Mouse (Mus musculus) embryonic stem cell, embryonic (primary cell): ENCODE data around the gene Hinfp.

Source experiments
- CTCF ChIA-PET, 4 experiments: fragments of 300-600 bp in 2 of 4; fragments of 350-600 bp in 2 of 4; sonication (Branson Sonifier 250); formaldehyde crosslinking; loops; one replicate each; lab custom pipeline; 2022; ENCODE audit warnings: inconsistent platforms in 2 of 4; lab: Charles Lee
- POLR2A ChIA-PET, 4 experiments: fragments of 300-600 bp in 2 of 4; fragments of 350-600 bp in 2 of 4; sonication (Branson Sonifier 250); formaldehyde crosslinking; loops; one replicate each; lab custom pipeline; 2022; ENCODE audit warnings: antibody characterized with exemption in 4 of 4, inconsistent platforms in 1 of 4; lab: Charles Lee

Hinfp gene

DNA sequence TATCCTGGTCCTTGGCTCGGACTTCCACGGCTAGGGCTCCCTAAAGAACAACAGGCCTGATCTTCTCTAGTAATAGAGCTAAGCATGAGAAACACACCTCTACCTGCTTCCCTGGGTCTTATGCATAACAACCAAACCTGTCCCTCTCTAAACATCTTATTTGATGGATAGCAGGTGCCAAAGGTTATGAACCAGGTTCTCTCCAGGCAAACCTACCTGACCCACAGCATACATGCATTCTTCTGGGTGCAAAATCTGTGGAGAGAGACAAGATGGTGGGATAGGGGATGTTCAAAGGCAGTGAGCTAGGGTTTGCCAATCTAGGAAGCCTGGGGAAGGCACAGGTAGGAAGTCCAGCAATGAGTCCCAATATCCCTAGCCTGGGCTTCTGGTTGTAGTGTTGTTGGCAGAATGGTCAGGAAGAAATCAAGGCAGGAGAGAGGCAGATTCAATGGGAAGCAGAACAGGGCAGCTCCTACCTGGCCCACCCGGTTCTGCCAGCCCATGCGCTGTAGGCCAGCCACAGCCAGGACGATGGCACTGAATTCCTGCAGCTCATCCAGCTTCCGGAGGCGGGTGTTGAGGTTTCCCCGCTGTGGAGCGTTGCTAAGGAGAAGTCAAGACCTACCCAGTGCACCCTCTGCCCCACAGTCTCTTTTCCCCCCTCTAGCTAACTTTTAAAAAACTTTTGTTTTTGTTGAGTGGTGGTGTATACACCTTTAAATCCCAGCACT lies 32.1 kb upstream of the Hinfp start:
- ChIA-PET POLR2A (interaction anchor here (0.6 to 13.8 kb wide), 41 partner anchors 8 to 903 kb away, joined by 3 to 483 read pairs (median 4); partner anchors contain the start of genes C2cd2l (in 3 of the 4), Dpagt1 (in 3 of the 4), Vps11 (in 3 of the 4) and Hmbs (in 2 of the 4)), CTCF (interaction anchor here in 2 of 4 experiments (0.7 to 1.3 kb wide), 5 partner anchors 24 to 228 kb away, joined by 3 to 5 read pairs (median 4); partner anchors contain the start of gene Vps11 (in 1 of the 2))

DNA sequence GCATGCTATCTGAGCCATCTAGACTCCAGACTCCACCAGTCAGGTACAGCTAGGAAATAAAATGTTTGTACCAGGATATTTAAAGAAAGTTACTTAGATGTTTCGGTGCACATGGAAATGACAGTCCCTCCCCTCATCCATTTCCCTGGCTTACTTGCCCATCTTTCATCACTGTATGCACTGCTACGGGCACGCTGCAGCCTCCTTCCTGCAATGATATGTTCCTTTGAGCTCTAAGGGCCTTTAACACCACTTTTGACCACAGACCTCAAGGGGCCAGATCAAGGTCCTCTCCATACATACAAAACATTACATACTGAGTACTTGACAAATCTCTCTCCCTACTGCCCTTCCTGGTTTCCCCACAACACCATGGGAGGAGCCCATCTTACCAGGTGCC lies 31.5 kb upstream of the Hinfp start:
- ChIA-PET CTCF (interaction anchor here in 1 of 4 experiments (0.6 to 1.2 kb wide), 3 partner anchors 25 to 316 kb away, joined by 3 to 4 read pairs (median 4); partner anchors contain the start of gene Vps11), POLR2A (interaction anchor here (0.7 to 13.8 kb wide), 35 partner anchors 8 to 205 kb away, joined by 3 to 483 read pairs (median 14); partner anchors contain the start of genes Dpagt1 (in 4 of the 4), C2cd2l (in 3 of the 4), Hmbs (in 3 of the 4) and Cbl (in 2 of the 4))

DNA sequence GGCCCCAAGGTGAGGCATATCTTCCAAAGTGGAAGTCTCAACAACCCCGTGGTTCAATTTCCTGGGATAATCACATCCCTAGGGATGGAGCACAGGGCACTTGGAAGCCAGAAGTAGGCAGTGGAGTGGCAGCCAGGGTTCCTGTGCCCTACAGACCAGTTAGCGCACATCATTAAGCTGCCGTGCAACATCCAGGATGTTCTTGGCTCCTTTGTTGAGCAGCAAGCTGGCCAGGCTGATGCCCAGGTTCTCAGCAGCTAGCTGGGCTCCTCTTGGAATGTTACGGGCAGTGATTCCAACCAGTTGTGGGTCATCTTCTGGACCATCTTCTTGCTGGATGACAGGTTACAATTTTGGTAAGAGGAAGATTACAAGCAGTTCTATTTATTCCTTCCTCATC lies 31.0 kb upstream of the Hinfp start:
- ChIA-PET POLR2A (interaction anchor here (0.7 to 13.8 kb wide), 40 partner anchors 9 to 205 kb away, joined by 3 to 483 read pairs (median 62); partner anchors contain the start of genes Dpagt1 (in 4 of the 4), C2cd2l (in 3 of the 4), Hmbs (in 3 of the 4) and Abcg4 (in 2 of the 4)), CTCF (interaction anchor here in 1 of 4 experiments (0.6 to 1.2 kb wide), 2 partner anchors 25 to 316 kb away, joined by 3 to 4 read pairs; partner anchors contain the start of gene Vps11)

DNA sequence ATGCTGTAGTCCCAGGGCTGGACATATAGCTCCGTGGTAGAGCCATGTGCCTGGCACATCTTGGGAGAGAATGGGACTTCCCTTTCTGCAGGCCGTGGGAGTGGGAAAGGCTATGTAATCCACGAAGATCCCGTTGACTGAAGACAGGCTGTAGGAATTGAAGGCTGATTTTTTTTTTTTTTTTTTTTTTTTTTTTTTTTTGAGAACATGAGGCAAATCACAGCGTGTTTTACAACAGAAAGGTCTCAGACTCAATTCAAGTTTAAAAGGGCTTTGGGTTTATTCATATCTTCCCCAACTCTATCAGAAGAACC lies 30.6 kb upstream of the Hinfp start:
- CTCF ChIA-PET: interaction anchor here in 2 of 4 experiments (0.7 to 2.3 kb wide), 3 partner anchors 8 to 1404 kb away, joined by 3 to 17 read pairs (median 4); partner anchors contain the start of genes Hmbs (in 1 of the 2) and Vps11 (in 1 of the 2)
- POLR2A ChIA-PET: interaction anchor here (0.7 to 13.8 kb wide), 60 partner anchors 9 to 1105 kb away, joined by 3 to 483 read pairs (median 23); partner anchors contain the start of genes C2cd2l (in 4 of the 4), Dpagt1 (in 4 of the 4), Hinfp (in 3 of the 4) and Hmbs (in 3 of the 4)

DNA sequence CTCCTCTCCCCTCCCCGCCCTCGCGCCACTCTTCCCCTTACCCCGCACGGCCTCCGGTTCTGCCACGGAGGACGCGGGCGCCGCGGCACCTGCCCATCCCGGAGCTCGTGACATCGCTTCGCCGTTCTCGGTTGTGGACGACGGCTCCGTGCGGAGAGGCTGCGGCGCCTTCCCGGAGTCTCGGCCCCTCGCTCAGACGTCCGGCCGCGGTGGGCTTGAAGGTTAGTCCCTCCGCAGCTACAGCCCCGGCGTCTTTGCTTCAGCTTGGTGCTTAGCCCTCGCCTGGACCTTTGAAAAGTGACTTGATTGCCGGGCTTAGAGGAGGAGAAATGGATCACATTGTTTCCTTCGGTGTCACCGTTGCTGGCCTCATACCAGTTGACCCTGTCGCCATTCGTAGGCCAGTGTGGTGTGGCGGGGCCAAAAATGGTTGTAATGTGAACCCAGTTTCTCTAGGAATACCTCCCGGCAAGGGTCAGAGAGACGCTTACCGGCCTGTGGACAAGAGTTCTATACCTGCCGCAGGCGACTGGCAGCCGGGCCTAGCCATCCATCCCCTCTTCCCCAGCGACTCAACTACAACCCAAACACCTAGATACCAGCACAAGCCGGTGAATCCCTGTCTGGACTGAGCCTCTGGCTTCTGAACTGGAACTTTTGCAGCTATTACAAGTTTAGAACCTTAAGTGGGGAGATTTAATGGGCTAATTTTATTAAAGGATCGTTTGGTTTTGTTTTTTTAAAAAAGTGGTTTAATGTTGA lies 30.0 kb upstream of the Hinfp start:
- ChIA-PET CTCF (interaction anchor here in 2 of 4 experiments (0.7 to 2.3 kb wide), 11 partner anchors 9 to 1405 kb away, joined by 3 to 17 read pairs (median 3); partner anchors contain the start of genes Hmbs (in 2 of the 2), Bcl9l (in 1 of the 2), Nlrx1 (in 1 of the 2) and Vps11 (in 1 of the 2)), POLR2A (interaction anchor here (0.5 to 13.8 kb wide), 133 partner anchors 8 to 1181 kb away, joined by 3 to 483 read pairs (median 7); partner anchors contain the start of genes C2cd2l (in 4 of the 4), Cbl (in 4 of the 4), Dpagt1 (in 4 of the 4) and Hmbs (in 4 of the 4))

DNA sequence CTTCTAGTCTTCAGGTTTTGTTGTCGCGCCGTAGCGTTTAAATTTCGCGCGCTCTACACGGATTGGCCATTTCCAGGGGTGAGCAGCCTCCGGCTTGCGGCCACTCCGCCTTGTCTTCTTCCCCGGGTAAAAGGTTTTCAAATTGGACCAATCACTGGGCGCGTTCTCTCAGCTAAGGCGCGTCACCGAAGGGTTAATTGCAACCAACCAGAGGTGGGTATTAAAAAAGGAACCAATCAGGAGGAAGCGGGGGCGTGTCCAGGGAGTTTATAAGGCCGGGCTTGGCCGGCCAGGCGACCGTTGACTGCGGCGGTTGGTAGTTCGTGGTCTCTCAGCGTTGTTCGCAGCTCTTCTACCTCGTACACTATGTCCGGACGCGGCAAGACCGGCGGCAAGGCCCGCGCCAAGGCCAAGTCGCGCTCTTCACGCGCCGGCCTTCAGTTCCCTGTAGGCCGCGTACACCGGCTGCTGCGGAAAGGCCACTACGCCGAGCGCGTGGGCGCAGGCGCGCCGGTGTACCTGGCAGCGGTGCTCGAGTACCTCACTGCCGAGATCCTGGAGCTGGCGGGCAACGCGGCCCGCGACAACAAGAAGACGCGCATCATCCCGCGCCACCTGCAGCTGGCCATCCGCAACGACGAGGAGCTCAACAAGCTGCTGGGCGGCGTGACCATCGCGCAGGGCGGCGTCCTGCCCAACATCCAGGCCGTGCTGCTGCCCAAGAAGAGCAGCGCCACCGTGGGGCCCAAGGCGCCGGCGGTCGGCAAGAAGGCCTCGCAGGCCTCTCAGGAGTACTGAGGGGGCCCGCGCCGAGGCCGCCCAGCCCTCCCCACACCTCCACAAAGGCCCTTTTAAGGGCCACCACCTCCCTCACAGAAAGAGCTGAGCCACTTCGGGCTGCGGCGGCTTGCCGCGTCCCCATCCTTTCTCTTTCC lies 29.2 kb upstream of the Hinfp start, which contains the start of gene H2afx:
TSS of gene H2afx (plus strand) at position 299 of the 935 bp plus-strand sequence.
- ChIA-PET POLR2A (interaction anchor here (0.5 to 13.8 kb wide), 205 partner anchors 8 to 1180 kb away, joined by 3 to 483 read pairs (median 5); partner anchors contain the start of genes C2cd2l (in 4 of the 4), Cbl (in 4 of the 4), Dpagt1 (in 4 of the 4) and Hinfp (in 4 of the 4)), CTCF (interaction anchor here (0.5 to 2.3 kb wide), 20 partner anchors 9 to 433 kb away, joined by 3 to 17 read pairs (median 4); partner anchors contain the start of genes Hmbs (in 2 of the 4), Vps11 (in 2 of the 4), Bcl9l (in 1 of the 4) and C2cd2l (in 1 of the 4))

DNA sequence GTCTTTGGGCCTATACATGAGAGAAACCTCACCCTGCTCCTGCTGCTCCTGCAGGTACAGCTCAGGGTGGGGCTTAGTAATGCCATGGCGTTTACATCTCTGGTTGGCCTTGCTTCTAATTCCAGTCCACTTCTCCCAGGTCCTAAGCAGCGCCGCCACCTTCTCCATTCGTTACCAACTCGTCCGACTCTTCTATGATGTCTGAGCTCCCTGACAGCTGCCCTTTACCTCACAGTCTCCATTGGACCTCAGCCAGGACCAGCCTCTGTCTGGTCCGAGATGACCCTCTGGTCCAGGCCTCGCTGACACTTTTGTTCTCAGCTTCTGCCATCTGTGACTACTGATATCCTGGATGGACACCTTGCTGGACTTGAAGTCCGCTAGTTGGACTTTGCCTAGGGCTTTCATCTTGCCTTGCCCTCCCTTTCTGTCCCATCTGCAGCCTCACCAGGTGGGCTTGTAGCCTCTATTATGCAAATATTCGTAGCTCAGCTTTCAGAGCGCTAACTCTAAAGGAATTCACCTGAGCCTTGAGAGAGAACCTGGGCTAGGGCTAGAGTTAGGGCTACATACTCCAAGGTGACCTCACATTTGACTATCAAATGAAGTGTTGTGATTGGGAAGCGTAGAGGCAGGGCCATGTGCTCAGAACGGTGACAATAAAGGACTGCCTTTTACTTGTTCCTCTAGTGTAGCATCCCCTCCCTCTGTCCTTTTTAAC lies 27.6 kb upstream of the Hinfp start:
- CTCF ChIA-PET: interaction anchor here in 2 of 4 experiments (0.6 to 2.0 kb wide), 9 partner anchors 9 to 258 kb away, joined by 3 to 10 read pairs (median 3); partner anchors contain the start of genes C2cd2l (in 1 of the 2), Hmbs (in 1 of the 2) and Vps11 (in 1 of the 2)

DNA sequence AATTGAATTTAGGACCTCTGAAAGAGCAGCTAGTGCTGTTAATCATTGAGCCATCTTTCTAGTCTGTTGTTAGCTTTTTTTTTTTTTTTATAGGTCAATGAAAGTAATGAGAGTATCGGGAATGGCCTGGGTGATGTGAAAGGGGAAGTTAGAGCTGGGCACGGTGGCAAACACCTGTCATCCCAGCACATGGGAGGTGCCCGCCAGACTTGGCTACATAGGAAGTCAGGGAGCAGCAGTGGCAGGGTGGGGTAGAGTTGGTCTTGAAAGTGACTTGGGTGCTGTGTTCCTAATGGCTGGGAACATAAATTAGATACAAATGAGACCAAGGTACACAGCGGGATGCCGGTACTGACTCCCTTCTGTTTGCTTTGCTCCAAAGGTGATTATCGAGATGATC lies 25.3 kb upstream of the Hinfp start:
- ChIA-PET POLR2A (interaction anchor here in 3 of 4 experiments (0.6 to 13.8 kb wide), 19 partner anchors 9 to 262 kb away, joined by 3 to 483 read pairs (median 8); partner anchors contain the start of genes C2cd2l (in 3 of the 3), Dpagt1 (in 2 of the 3), Hmbs (in 2 of the 3) and Vps11 (in 2 of the 3)), CTCF (interaction anchor here in 3 of 4 experiments (0.5 to 0.6 kb wide), 5 partner anchors 14 to 1469 kb away, joined by 3 to 5 read pairs (median 3); no protein-coding TSS in a partner anchor)

More for the DNA sequence above, 27.6 kb upstream of the Hinfp start:
- POLR2A ChIA-PET: interaction anchor here (0.5 to 13.8 kb wide), 66 partner anchors 11 to 743 kb away, joined by 3 to 483 read pairs (median 12); partner anchors contain the start of genes C2cd2l (in 3 of the 4), Dpagt1 (in 3 of the 4), Hinfp (in 3 of the 4) and Hmbs (in 3 of the 4)

DNA sequence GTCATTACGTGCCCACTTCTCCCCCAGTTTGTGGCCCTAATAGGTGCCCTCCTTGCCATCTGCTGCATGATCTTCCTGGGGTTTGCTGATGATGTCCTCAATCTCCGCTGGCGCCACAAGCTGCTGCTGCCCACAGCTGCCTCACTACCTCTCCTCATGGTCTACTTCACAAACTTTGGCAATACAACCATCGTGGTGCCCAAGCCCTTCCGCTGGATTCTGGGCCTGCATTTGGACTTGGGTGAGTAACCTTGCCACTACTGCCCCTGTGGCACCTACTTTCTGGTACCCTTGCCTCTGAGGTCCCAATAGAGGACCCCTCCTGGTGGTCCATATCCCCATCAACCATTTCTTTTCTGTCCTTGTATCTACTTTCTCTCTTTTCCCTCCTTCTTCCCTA lies 22.5 kb upstream of the Hinfp start:
- ChIA-PET CTCF (interaction anchor here in 1 of 4 experiments (0.6 kb wide), 1 partner anchor 52 kb away, joined by 4 read pairs; no protein-coding TSS in a partner anchor), POLR2A (interaction anchor here in 3 of 4 experiments (0.7 to 16.0 kb wide), 18 partner anchors 7 to 94 kb away, joined by 3 to 483 read pairs (median 16); partner anchors contain the start of genes C2cd2l (in 2 of the 3), Cbl (in 2 of the 3), H2afx (in 2 of the 3) and Hmbs (in 2 of the 3))

DNA sequence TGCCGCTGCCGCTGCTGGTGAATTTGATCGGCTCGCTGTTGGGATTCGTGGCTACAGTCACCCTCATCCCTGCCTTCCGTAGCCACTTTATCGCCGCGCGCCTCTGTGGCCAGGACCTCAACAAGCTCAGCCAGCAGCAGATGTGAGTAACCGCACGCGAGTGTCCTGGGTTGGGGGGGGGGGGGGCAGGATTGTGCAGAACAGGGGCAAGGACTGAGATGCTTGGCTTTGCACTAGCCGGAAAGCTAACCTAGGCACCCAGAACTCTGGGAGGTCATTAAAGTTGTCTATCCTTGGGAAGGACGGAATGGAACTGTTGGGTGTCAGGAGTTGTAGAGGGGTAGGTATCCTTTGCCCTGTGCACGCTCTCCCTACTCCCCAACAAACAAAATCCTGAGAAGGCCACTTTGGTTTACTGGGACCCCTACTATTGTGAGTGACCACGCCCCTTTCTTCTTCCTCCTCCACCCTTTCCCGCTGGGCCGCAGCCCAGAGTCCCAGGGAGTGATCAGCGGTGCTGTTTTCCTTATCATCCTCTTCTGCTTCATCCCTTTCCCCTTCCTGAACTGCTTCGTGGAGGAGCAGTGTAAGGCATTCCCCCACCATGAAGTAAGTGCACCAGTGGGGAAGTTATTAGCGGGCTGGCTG lies 21.7 kb upstream of the Hinfp start:
- POLR2A ChIA-PET: interaction anchor here (0.5 to 16.0 kb wide), 73 partner anchors 7 to 260 kb away, joined by 3 to 483 read pairs (median 6); partner anchors contain the start of genes H2afx (in 4 of the 4), Cbl (in 3 of the 4), Hinfp (in 3 of the 4) and Hmbs (in 3 of the 4)
- CTCF ChIA-PET: interaction anchor here in 3 of 4 experiments (0.6 to 2.3 kb wide), 11 partner anchors 16 to 258 kb away, joined by 3 to 16 read pairs (median 4); partner anchors contain the start of genes Cbl (in 1 of the 3), Ccdc153 (in 1 of the 3), Hinfp (in 1 of the 3) and Hmbs (in 1 of the 3)

DNA sequence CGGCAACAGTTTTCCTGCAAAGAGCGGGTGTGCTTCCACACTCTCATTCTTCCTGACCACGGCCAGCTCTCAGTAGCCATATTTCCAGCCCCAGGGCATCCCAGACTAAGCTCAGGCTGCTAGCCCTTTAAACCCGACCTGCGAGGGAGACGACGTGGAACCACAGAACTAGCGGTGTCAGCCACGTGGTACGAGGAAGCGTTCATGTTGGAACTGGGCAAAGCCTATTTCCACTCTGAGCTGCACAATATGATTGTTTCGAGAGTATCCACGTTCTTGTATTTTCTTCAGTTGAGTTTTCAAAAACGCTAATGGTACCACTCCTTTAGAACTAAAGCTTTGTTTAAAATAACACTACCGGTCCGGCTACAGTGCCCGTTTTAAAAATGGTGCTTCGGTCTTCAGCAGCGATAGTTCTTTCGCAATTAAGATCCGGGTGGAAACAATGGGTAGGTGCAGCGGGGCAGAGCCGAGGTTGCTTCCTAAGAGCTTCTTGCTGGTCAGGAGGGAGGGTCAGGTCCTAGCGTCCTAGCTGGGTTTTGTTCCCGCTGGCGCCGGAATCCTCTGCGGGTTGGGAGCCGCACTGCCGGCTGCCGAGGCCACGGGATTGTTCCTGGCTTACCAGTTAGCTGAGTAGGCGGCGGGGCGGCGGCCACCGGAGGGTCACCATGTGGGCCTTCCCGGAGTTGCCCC lies 21.0 kb upstream of the Hinfp start:
- ChIA-PET CTCF (interaction anchor here in 3 of 4 experiments (0.6 to 2.3 kb wide), 15 partner anchors 16 to 250 kb away, joined by 3 to 16 read pairs (median 4); partner anchors contain the start of genes Cbl (in 1 of the 3), Ccdc153 (in 1 of the 3), Hinfp (in 1 of the 3) and Hmbs (in 1 of the 3)), POLR2A (interaction anchor here (0.5 to 16.0 kb wide), 85 partner anchors 7 to 441 kb away, joined by 3 to 483 read pairs (median 6); partner anchors contain the start of genes H2afx (in 4 of the 4), Cbl (in 3 of the 4), Hinfp (in 3 of the 4) and Hmbs (in 3 of the 4))

DNA sequence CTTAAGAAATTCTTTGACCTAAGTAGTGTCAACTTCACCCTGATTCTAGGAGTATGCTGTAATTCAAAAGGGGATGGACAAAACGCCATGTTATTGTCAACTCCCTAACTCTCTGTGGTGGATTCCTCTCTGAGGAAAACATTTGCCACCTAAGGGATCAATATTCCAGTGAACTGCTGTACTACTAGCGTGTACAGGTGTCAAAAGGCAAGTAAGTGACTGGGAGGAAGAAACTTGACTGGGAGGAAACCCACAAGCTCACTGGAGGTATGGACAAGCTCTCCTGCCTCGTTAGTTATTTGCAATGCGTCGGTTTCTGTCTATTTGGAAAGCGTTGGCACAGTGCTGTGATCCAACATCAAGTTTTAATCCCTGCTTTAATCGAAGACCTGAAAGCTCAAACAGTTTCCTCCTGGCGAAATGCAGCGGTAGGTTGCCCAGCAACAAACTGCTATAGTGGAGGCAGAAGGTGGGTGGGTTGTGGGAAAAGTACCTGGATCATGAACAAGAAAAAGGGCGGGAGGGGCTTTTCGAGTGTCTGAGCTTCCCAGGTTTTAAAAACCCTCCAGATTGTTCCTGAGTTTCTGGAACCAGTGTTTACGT lies 20.4 kb upstream of the Hinfp start, which contains the start of gene Dpagt1:
TSS of gene Dpagt1 (plus strand) at position 252 of the 603 bp plus-strand sequence.
- ChIA-PET CTCF (interaction anchor here in 2 of 4 experiments (0.7 to 2.3 kb wide), 12 partner anchors 15 to 249 kb away, joined by 3 to 16 read pairs (median 4); partner anchors contain the start of genes Ccdc153 (in 1 of the 2), Hinfp (in 1 of the 2), Hmbs (in 1 of the 2) and Vps11 (in 1 of the 2)), POLR2A (interaction anchor here (0.6 to 16.0 kb wide), 79 partner anchors 7 to 441 kb away, joined by 3 to 483 read pairs (median 6); partner anchors contain the start of genes H2afx (in 4 of the 4), Cbl (in 3 of the 4), Ccdc84 (in 3 of the 4) and Hinfp (in 3 of the 4))
